Mouse (Mus musculus) effector memory CD4-positive, alpha-beta T cell, adult 7 months (primary cell): ENCODE results near the gene Sez6. TPM values are rescaled to one million over a fixed set of nuclear protein-coding genes. Genes with fewer than 3 reads are reported as not detected.

ENCODE experiments used
- polyA plus RNA-seq: library from polyadenylated mRNA; unstranded; fragments of 100-300 nt; shearing (Covaris generic); gene quantifications from one replicate; pipeline ENCODE4 v1.2.1, GENCODE M21; 2017

Sez6 gene
- polyA plus RNA-seq = 0.34 TPM

DNA sequence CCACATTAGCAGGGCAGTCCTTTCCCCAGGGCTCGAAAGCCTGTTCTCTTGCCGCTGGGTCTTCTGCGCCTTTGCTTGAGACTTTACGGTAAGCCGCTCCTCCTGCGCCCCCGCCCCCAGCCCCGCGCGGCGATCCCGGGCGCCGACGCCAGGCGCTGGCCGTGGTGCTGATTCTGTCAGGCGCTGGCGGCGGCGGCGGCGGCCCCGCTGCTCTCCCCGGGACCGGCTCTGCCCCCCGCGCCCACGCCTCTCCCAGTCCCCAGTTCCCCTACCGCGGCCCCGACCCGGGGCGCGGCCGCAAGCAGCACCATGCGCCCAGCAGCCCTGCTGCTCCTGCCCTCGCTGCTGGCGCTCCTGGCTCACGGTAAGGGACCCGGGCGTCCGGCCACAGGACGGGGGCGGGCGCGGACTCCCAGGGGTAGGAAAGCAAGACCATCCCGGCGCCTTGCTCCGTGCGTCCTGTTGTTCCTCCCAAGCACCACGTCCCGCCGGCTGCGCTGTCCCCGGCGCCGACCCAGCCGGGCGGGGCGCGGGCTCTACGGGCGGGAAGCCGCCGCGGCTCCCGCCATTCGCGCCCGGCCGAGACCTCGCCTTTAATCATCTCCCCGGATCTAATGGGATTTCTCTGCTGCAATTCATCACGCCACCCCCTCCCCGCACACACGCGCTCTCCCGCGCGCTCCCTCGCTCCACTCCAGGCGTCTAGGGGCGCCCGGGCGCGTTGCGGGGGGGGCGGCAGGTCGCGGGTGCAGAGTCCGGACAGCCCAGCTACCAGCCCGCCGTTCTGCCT is at the start of gene Sez6:
TSS of gene Sez6 (plus strand) at position 50 of the 790 bp plus-strand sequence.

GRCm38 (mm10) chr11:77893787-77894718 is 36.5 kb upstream of the Sez6 start, which contains the start of gene Pipox:
Gene Pipox, minus strand, starts transcription at chr11:77894096.

GRCm38 (mm10) chr11:77982441-77982905 is 51.9 kb downstream of the Sez6 start, which contains the start of gene Phf12:
Gene Phf12, plus strand, starts transcription at chr11:77982754.

Other genes with a start within 250 kb of the Sez6 start
- gene Nufip2, start 244.6 kb upstream of the Sez6 start, polyA plus RNA-seq = 82.9 TPM
- gene Cryba1, start 205.5 kb upstream of the Sez6 start, polyA plus RNA-seq = not detected
- 31.1 TPM for gene Myo18a, start 167.6 kb upstream of the Sez6 start, polyA plus RNA-seq
- not detected for gene Gm10277, start 143.1 kb upstream of the Sez6 start, polyA plus RNA-seq
- gene Pipox, start 36.7 kb upstream of the Sez6 start, polyA plus RNA-seq = 0.62 TPM
- 31.7 TPM for gene Phf12, start 52.0 kb downstream of the Sez6 start, polyA plus RNA-seq
- 3.2 TPM for gene Dhrs13, start 101.5 kb downstream of the Sez6 start, polyA plus RNA-seq
- 21.3 TPM for gene Flot2, start 107.1 kb downstream of the Sez6 start, polyA plus RNA-seq
- 32.3 TPM for gene Eral1, start 149.6 kb downstream of the Sez6 start, polyA plus RNA-seq
- gene Fam222b, start 163.9 kb downstream of the Sez6 start, polyA plus RNA-seq = 16.0 TPM
- gene Traf4, start 234.8 kb downstream of the Sez6 start, polyA plus RNA-seq = 113 TPM
- 17.3 TPM for gene Nek8, start 245.9 kb downstream of the Sez6 start, polyA plus RNA-seq
- gene Tlcd1, start 245.9 kb downstream of the Sez6 start, polyA plus RNA-seq = 8.1 TPM